Mouse (Mus musculus) lung, adult 2 months (tissue): Measurements from ENCODE around the gene Slc25a24. TPM values are rescaled to one million over a fixed set of nuclear protein-coding genes. Genes with fewer than 3 reads are reported as not detected.

ENCODE experiments used
- DNase-seq: peaks from one replicate; pipeline ENCODE4 v3.0.0; 2022
- H3K4me1 ChIP-seq: fragments of 200-500 bp; 2 replicates; pipeline ENCODE4 v1.6.1; 2011; ENCODE audit warnings: low read length; ENCODE audit not compliant: control insufficient read depth, insufficient read depth
- H3K4me3 ChIP-seq: fragments of 200-500 bp; replicated peaks from 2 replicates; pipeline ENCODE3; 2011; ENCODE audit warnings: low read depth, mild to moderate bottlenecking, control low read depth, low read length; ENCODE audit errors: extremely low read depth
- CTCF ChIP-seq: fragments of 200-500 bp; IDR thresholded peaks from 2 replicates; pipeline ENCODE4 v1.5.1; 2011; ENCODE audit warnings: mild to moderate bottlenecking, low read length, control low read depth; ENCODE audit not compliant: insufficient read depth
- POLR2A ChIP-seq: fragments of 200-500 bp; IDR thresholded peaks from 2 replicates; pipeline ENCODE4 v1.6.1; 2011; ENCODE audit warnings: low read depth, mild to moderate bottlenecking, control low read depth, low read length, borderline replicate concordance; ENCODE audit errors: extremely low read depth
- WGBS: fragments of 180-500 bp; shearing (Covaris S2); methylation state at CpG from one replicate; pipeline ENCODE4 v1.1.7; 2018; 5-methylcytosine and 5-hydroxymethylcytosine counted together
- polyA plus RNA-seq: library from polyadenylated mRNA; depleted of rRNA; stranded (reverse); fragments of >200 nt; gene quantifications from 2 replicates; pipeline ENCODE4 v1.2.3, GENCODE M21; 2012

Slc25a24 gene
- polyA plus RNA-seq, 1 experiment: 8.8 TPM

GRCm38 (mm10) chr3:109165214-109165829 is 42.4 kb downstream of the Slc25a24 start:
- Histone ChIP-seq H3K4me1 (no peaks in the 10 kb centered on the region), H3K4me3 (no peak overlapping the region)
- no peak for DNase-seq
- no peak for TF ChIP-seq CTCF
- no peak for TF ChIP-seq POLR2A
- WGBS: 77% methylated on average over 8 of the region's 8 CpGs

- no peaks in the 10 kb centered on the region for H3K4me1 ChIP-seq
- TF ChIP-seq CTCF: no peak
- no peak for TF ChIP-seq POLR2A
- 74% methylated on average over 2 of the region's 2 CpGs for WGBS
- DNase-seq: no peak
- H3K4me3 ChIP-seq: no peak overlapping the region
Observed at GRCm38 (mm10) chr3:109169121-109169520, 46.2 kb downstream of the Slc25a24 start.

GRCm38 (mm10) chr3:109171070-109171778 is 48.3 kb downstream of the Slc25a24 start:
- DNase-seq: peak; percentile 45
- TF ChIP-seq POLR2A: no peak
- TF ChIP-seq CTCF: peak; percentile 91
- H3K4me1 ChIP-seq: no peaks in the 10 kb centered on the region
- no peak overlapping the region for H3K4me3 ChIP-seq
- WGBS: 26% methylated on average over 15 of the region's 15 CpGs

GRCm38 (mm10) chr3:109174394-109174793 is 51.4 kb downstream of the Slc25a24 start:
- no peaks in the 10 kb centered on the region for H3K4me1 ChIP-seq
- 76% methylated on average over 5 of the region's 5 CpGs for WGBS
- no peak for TF ChIP-seq CTCF
- TF ChIP-seq POLR2A: no peak

GRCm38 (mm10) chr3:109178705-109179104 is 55.8 kb downstream of the Slc25a24 start:
- DNase-seq: no peak
- Histone ChIP-seq H3K4me1 (no peaks in the 10 kb centered on the region), H3K4me3 (no peak overlapping the region)
- 27% methylated on average over 6 of the region's 6 CpGs for whole genome bisulfite sequencing
- TF ChIP-seq CTCF (no peak), POLR2A (no peak)

More at GRCm38 (mm10) chr3:109174394-109174793, 51.4 kb downstream of the Slc25a24 start:
- no peak for DNase-seq
- H3K4me3 ChIP-seq: no peak overlapping the region

GRCm38 (mm10) chr3:109179528-109180076 is 56.7 kb downstream of the Slc25a24 start:
- H3K4me3 ChIP-seq: no peak overlapping the region
- H3K4me1 ChIP-seq: no peaks in the 10 kb centered on the region
- 59% methylated on average over 6 of the region's 6 CpGs for WGBS
- TF ChIP-seq CTCF (no peak), POLR2A (no peak)
- DNase-seq: no peak

- no peak overlapping the region for H3K4me3 ChIP-seq
- no peak for DNase-seq
- TF ChIP-seq CTCF: no peak
- TF ChIP-seq POLR2A: no peak
- no peaks in the 10 kb centered on the region for H3K4me1 ChIP-seq
- WGBS: 53% methylated on average over 2 of the region's 2 CpGs
Observed at GRCm38 (mm10) chr3:109196166-109196565, 73.2 kb downstream of the Slc25a24 start.

GRCm38 (mm10) chr3:109199280-109199679 is 76.3 kb downstream of the Slc25a24 start:
- WGBS: 96% methylated on average over 1 of the region's 1 CpGs
- no peak for DNase-seq
- TF ChIP-seq CTCF: 0 out of 2 replicates have a peak, but pooled peaks have one; percentile 3
- no peak for TF ChIP-seq POLR2A

GRCm38 (mm10) chr3:109212322-109212721 is 89.4 kb downstream of the Slc25a24 start:
- DNase-seq: no peak
- Histone ChIP-seq H3K4me1 (no peaks in the 10 kb centered on the region), H3K4me3 (no peak overlapping the region)
- 76% methylated on average over 3 of the region's 3 CpGs for WGBS
- TF ChIP-seq CTCF: no peak
- TF ChIP-seq POLR2A: no peak

More at GRCm38 (mm10) chr3:109199280-109199679, 76.3 kb downstream of the Slc25a24 start:
- H3K4me1 ChIP-seq: no peaks in the 10 kb centered on the region
- no peak overlapping the region for H3K4me3 ChIP-seq
